Mouse (Mus musculus) hindbrain, embryonic 13.5 days (tissue): ENCODE data around the gene Ccdc40. TPM values are rescaled to one million over a fixed set of nuclear protein-coding genes. Genes with fewer than 3 reads are reported as not detected.

Source experiments
- ATAC-seq: fragments of 200-750 bp; cut with Nextera tagmentation; 2 replicates; pipeline ENCODE4 v1.8.0; 2017; ENCODE audit warnings: moderate TSS enrichment; ENCODE audit not compliant: low FRiP score
- H3K27ac ChIP-seq: fragments of 300-500 bp; sonication (generic); 2 replicates; pipeline ENCODE4 v1.5.1; 2015; ENCODE audit warnings: inconsistent platforms, mild to moderate bottlenecking, moderate library complexity
- H3K27me3 ChIP-seq: fragments of 300-500 bp; sonication (generic); 2 replicates; pipeline ENCODE4 v1.6.1; 2015; ENCODE audit warnings: mild to moderate bottlenecking, inconsistent platforms
- H3K36me3 ChIP-seq: fragments of 300-500 bp; sonication (generic); 2 replicates; pipeline ENCODE4 v1.6.1; 2015; ENCODE audit warnings: mild to moderate bottlenecking, inconsistent platforms
- H3K4me1 ChIP-seq: fragments of 300-500 bp; sonication (generic); replicated peaks from 2 replicates; pipeline ENCODE4 v1.6.1; 2015; ENCODE audit warnings: inconsistent platforms
- H3K4me2 ChIP-seq: fragments of 300-500 bp; sonication (generic); 2 replicates; pipeline ENCODE4 v1.6.1; 2015; ENCODE audit warnings: inconsistent platforms, mild to moderate bottlenecking, moderate library complexity
- H3K4me3 ChIP-seq: fragments of 300-500 bp; sonication (generic); 2 replicates; pipeline ENCODE4 v1.5.1; 2015; ENCODE audit warnings: mild to moderate bottlenecking, inconsistent platforms
- H3K9ac ChIP-seq: fragments of 300-500 bp; sonication (generic); 2 replicates; pipeline ENCODE4 v1.6.1; 2015; ENCODE audit warnings: mild to moderate bottlenecking, inconsistent platforms
- H3K9me3 ChIP-seq: fragments of 300-500 bp; sonication (generic); 2 replicates; pipeline ENCODE4 v1.6.1; 2016; ENCODE audit warnings: inconsistent platforms
- WGBS: fragments of 180-500 bp; shearing (Covaris S2); methylation state at CpG from one replicate; pipeline ENCODE4 v1.1.7; 2015; 5-methylcytosine and 5-hydroxymethylcytosine counted together
- polyA plus RNA-seq: library from polyadenylated mRNA; unstranded; fragments of >200 nt; fragmentation: Nextera tagmentation; extraction: Ambion mirVana; gene quantifications from 2 replicates; pipeline ENCODE4 v1.2.1, GENCODE M21; 2015

Ccdc40 gene
- 14.6 and 18.0 TPM in 2 replicates for polyA plus RNA-seq

DNA sequence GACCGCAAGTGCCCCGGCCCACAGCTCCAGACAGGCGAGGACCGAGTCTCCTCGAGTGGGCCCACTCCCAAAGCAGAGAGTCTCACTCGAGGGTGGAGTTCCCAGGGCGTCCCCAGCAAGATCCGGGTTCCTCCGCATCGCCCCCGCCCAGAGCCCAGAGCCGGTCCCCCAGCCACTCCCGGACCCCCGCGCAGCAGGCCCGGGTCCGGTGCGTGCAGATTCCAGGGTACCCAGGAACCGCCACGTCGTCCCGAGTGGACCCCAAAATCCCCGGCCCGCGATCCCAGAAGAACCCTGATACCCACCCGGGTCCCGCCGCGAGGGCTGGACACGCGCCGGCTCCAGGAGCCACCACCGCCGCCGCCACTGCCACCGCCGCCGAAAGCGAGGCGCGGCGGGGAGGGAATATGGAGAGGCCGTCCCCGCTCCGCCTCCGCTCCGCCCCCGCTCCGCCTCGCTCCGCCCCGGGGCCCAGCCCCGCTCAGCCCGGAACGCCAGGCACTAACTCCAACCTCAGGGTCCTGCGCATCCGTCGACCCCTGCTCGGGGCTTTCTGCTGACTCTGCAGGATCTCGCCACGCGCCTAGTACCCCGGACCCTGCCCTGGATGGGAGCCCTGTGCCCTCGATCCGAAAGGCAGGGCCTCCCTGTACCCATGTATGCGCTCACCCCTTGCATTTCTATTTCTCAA is at the start of gene Ccdc40, which contains the start of gene Tbc1d16:
Gene Ccdc40 (plus strand): TSS at position 482 of the 691 bp plus-strand sequence.
Gene Tbc1d16 (minus strand): TSS at position 409 of the 691 bp plus-strand sequence.
- peak; percentile 88 for ATAC-seq
- Histone ChIP-seq H3K4me3 (peak within 1 kb of the TSS; percentile 80), H3K27me3 (no peaks in the 10 kb centered on the region), H3K9me3 (no peaks in the 10 kb centered on the region), H3K27ac (peak within 1 kb of the TSS; percentile 92), H3K36me3 (peaks cover 11% of the 10 kb centered on the region), H3K9ac (peak within 1 kb of the TSS; percentile 93), H3K4me2 (peak within 1 kb of the TSS; percentile 99), H3K4me1 (peaks cover 76% of the 10 kb centered on the region)
- WGBS: under 1% methylated on average over 55 of the region's 66 CpGs

DNA sequence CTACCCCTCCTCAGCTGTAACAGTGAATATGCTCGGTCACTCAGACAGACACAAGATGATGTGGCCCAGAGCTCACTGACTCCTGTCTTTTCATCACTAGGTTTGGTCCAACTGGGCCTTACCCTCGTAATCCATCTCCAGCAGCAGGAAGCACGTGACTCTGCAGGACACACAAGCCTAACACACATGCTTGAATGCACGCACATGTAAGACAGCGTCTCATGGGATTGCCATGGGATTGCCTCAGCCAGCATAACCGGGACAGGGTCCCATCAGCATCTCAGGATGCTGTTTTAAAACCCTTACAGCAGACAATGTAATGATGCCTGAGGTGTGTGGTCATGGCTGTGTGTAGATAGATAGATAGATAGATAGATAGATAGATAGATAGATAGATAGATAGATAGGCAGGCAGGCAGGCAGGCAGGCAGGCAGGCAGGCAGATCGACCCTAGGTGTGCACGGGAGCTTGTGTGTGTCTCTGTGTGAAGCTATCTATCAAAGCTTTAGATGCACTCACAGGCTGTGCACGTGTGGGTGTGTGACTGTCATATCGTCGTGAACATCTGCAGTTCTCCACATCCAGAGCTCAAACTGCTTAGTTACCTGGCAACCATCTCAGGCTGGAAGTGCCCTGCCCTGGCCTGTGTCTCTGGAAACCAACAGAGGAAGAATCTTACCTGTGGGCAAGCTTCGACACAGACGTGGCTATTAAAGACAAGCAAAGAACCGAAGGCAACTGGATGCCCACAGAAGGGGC is 47.4 kb upstream of the Ccdc40 start:
- H3K27me3 ChIP-seq: no peaks in the 10 kb centered on the region
- WGBS: 69% methylated on average over 14 of the region's 14 CpGs
- no peaks in the 10 kb centered on the region for H3K36me3 ChIP-seq
- peak overlapping the region; percentile 5; the same call in 1 of the 2 replicates for H3K9ac ChIP-seq
- ATAC-seq: no peak
- no peak overlapping the region for H3K4me3 ChIP-seq
- no peaks in the 10 kb centered on the region for H3K9me3 ChIP-seq
- H3K4me1 ChIP-seq: peaks cover 83% of the 10 kb centered on the region
- H3K27ac ChIP-seq: peak overlapping the region; percentile 44
- H3K4me2 ChIP-seq: no peak overlapping the region

DNA sequence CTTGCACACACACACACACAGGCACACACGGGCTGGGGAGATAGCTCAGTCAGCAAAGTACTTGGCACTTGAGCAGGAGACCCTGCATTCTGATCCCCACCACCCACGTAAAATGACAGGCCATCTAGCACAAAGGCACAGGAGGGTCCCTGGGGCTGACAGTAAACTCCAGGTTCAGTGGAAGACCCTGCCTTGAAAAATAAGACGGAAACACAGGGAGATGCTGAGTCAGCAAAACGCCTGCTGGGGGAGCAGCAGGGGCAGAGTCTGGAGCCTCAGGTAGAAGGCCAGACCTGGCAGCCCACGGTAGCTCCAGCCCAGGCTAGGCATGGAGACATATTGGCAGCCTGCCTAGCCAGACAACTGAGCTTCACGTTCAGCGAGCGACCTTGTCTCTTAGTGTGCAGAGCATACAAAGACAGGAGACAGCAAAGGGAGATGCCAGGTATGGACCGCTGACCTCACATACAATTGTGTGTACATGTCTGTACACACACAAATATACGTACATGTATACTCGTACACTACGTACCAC is 46.4 kb upstream of the Ccdc40 start:
- no peaks in the 10 kb centered on the region for H3K27me3 ChIP-seq
- H3K4me3 ChIP-seq: no peak overlapping the region
- H3K9ac ChIP-seq: no peak overlapping the region
- no peak overlapping the region for H3K4me2 ChIP-seq
- WGBS: 76% methylated on average over 12 of the region's 12 CpGs
- H3K36me3 ChIP-seq: no peaks in the 10 kb centered on the region
- no peaks in the 10 kb centered on the region for H3K9me3 ChIP-seq
- no peak for ATAC-seq
- H3K27ac ChIP-seq: peak overlapping the region; percentile 44
- H3K4me1 ChIP-seq: peaks cover 79% of the 10 kb centered on the region

DNA sequence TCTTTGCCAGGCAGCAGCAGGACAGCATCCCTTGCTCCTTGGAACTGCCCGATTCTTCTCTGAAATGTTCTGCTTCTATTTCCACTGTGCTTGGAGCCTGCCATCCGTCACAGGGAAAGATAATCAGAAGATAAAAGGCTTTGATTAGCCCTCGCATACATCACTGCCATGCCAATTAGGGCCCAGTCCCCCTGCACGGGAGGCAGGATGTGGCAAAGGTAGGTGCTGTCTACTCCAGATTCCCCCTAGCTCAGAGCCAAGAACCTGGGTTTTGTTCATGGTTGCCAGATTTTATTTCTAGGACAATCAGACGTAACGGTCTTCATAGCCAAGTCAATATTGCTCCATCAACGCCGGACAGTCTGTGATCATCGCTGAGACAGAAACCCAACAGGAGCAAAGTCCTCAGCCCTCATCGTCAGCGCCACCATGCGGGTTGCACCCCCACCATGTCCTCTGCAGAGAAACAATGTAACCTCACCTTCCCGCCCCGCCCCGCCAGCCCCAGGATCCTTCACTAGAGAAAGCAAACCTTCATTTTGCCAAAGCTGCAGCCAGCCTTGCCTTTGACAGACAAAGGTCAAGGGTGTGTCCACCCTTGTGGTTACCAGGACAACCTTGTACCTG is 44.6 kb upstream of the Ccdc40 start:
- H3K9ac ChIP-seq: peak overlapping the region; percentile 49; the same call in 1 of the 2 replicates
- no peaks in the 10 kb centered on the region for H3K9me3 ChIP-seq
- H3K36me3 ChIP-seq: no peaks in the 10 kb centered on the region
- no peaks in the 10 kb centered on the region for H3K27me3 ChIP-seq
- peaks cover 79% of the 10 kb centered on the region for H3K4me1 ChIP-seq
- H3K27ac ChIP-seq: peak overlapping the region; percentile 63
- WGBS: 67% methylated on average over 15 of the region's 15 CpGs
- no peak for ATAC-seq
- no peak overlapping the region for H3K4me3 ChIP-seq
- H3K4me2 ChIP-seq: no peak overlapping the region

DNA sequence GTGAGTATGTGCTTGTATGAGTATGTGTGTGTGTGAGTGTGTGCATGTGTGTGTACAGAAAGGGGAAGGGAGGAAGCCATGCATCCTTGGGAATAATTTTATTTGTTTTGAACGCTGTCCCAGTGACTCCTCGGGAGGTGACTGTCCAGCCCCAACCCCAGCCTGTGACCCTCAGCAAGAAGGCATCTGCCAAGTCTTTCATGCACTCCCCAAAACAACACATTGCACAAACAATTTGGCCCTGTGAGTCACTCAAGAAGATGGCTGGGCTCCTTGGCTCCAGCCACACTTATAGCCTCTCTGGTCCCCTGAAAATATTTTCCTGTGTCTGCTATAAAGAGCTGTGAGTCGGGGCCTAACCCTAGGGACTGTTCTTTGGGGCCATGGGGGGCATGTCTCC is 42.0 kb upstream of the Ccdc40 start:
- Histone ChIP-seq H3K9ac (no peak overlapping the region), H3K27ac (no peak overlapping the region), H3K27me3 (no peaks in the 10 kb centered on the region), H3K4me3 (no peak overlapping the region), H3K9me3 (no peaks in the 10 kb centered on the region), H3K4me1 (peaks cover 85% of the 10 kb centered on the region), H3K36me3 (no peaks in the 10 kb centered on the region), H3K4me2 (no peak overlapping the region)
- no peak for ATAC-seq
- 85% methylated on average over 3 of the region's 3 CpGs for WGBS

DNA sequence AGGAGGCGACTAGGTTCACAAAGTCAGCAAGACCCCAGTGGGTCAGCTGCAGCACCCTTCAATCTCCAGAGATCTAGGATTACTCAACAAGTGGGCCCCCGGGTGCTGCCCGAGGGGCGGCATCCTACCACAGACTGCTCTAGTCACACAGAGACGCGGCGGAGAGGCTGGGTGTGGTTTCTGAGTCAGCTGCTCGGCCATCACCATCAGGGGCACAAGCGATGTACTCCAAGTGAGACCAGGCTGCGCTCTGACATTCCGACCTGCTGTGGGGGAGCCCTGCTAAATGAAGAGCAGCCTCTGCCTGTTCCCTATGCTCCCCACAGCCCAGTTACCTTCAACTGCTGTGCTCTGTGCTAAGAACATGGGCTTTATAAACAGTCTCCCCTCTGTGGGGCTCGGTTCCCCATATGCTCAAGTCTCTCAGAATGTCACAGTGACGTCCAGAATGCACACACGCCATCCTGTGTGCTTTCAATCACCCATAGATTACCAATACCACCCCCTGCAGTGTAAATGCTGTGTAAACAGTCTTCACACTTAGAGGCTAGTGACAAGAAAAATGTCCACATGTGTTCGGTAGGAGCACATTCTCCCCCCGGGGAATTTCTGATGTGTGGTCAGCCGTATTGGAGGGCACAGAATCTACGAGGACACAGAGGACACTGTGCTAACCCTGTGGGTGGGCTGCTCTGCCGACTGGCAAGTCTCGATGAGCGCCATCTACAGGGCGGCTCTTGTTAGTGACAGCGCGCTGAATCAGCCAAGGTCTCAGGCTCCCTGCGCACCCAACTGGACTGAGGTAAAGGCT is 41.2 kb upstream of the Ccdc40 start:
- no peaks in the 10 kb centered on the region for H3K9me3 ChIP-seq
- H3K4me3 ChIP-seq: no peak overlapping the region
- peak overlapping the region; percentile 51 for H3K9ac ChIP-seq
- H3K4me2 ChIP-seq: no peak overlapping the region
- 43% methylated on average over 25 of the region's 25 CpGs for WGBS
- H3K36me3 ChIP-seq: no peaks in the 10 kb centered on the region
- H3K4me1 ChIP-seq: peaks cover 85% of the 10 kb centered on the region
- H3K27me3 ChIP-seq: no peaks in the 10 kb centered on the region
- no peak for ATAC-seq
- no peak overlapping the region for H3K27ac ChIP-seq

DNA sequence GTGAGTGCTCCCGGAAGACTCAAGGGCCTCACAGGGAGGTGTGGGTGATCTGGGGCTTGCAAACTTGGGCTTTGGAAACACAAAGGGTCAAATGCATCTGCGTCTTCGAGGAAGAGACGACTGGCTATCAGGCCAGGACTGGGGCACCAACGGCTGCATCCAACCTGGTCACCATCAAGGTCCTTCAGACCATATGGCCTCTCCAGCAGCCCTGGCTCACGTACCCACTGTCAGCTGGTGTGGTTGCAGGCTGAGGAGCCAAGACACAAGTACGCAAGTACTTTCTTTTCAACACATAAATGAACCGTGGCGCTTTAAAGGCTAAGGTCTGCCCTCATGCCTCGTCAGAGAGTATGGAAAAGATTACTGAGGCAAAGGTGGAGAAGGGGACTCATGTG is 40.6 kb upstream of the Ccdc40 start:
- Histone ChIP-seq H3K9me3 (no peaks in the 10 kb centered on the region), H3K4me1 (peaks cover 79% of the 10 kb centered on the region), H3K4me2 (no peak overlapping the region), H3K27me3 (no peaks in the 10 kb centered on the region), H3K9ac (no peak overlapping the region), H3K27ac (no peak overlapping the region), H3K36me3 (no peaks in the 10 kb centered on the region), H3K4me3 (no peak overlapping the region)
- no peak for ATAC-seq
- WGBS: 53% methylated on average over 10 of the region's 10 CpGs

DNA sequence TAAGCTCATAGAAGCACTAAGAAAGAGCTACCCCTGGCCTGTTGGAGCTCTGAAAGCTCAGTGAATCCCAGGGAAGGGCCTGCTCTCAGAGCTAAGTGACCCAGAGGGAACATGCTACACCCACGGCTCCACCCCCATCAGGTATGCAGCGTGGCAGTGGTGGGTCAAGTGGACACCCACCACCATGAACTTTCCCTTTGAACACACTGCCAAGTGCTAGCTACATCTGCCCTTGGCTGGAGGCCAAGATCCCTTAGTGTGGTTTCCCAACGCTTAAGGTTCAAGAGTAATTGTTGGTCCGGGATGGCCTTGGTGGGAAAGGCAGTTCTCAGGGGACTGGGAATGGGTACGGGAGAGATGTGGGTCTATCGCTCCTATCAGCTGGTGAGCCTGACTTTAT is 40.0 kb upstream of the Ccdc40 start:
- ATAC-seq: no peak
- Histone ChIP-seq H3K4me1 (peaks cover 73% of the 10 kb centered on the region), H3K9ac (peak overlapping the region; percentile 39; the same call in 1 of the 2 replicates), H3K9me3 (no peaks in the 10 kb centered on the region), H3K27me3 (no peaks in the 10 kb centered on the region), H3K4me2 (no peak overlapping the region), H3K4me3 (no peak overlapping the region), H3K36me3 (no peaks in the 10 kb centered on the region), H3K27ac (no peak overlapping the region)
- 50% methylated on average over 6 of the region's 6 CpGs for WGBS

DNA sequence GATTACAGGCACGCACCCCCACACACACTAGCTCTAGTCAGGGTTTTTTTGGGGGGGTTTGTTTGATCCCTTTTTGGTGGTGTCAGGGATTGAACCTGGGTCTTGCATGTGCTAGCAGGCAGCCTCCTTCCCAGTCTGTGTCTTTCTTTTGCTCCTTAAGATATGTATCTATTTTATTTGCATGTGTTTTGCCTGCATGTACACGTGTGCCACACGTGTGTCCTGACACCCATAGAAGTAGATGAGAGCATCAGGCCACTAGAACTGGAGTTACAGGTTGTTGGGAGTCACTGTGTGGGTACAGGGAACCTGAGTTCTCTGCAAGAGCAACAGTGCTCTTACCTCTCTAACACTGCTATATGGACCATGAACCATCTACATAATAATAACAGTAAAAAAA is 39.1 kb upstream of the Ccdc40 start:
- no peaks in the 10 kb centered on the region for H3K9me3 ChIP-seq
- H3K4me1 ChIP-seq: peaks cover 63% of the 10 kb centered on the region
- H3K4me2 ChIP-seq: no peak overlapping the region
- H3K27me3 ChIP-seq: no peaks in the 10 kb centered on the region
- H3K27ac ChIP-seq: no peak overlapping the region
- WGBS: 96% methylated on average over 3 of the region's 3 CpGs
- no peak overlapping the region for H3K4me3 ChIP-seq
- ATAC-seq: no peak
- no peaks in the 10 kb centered on the region for H3K36me3 ChIP-seq
- no peak overlapping the region for H3K9ac ChIP-seq

DNA sequence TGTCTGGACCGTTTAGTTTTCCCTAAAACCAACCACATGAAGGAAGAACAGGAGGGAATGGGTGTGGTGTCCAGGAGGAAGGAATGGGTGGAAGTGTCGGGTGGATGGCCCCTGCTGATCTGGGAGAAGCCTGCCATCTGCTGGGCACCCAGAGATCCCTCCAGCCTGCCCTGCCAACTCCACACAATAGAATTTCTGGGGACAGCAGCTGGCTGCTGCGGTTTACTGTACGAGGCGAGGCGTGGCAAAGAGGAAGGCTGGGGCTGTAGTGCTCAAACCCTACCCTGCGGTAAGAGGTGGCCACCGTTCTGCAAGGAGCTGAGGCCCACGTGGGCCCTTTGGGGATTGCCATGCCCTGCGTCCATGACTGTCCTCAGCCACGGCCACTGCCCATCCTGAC is 37.9 kb upstream of the Ccdc40 start:
- 10% methylated on average over 11 of the region's 11 CpGs for WGBS
- Histone ChIP-seq H3K9me3 (no peaks in the 10 kb centered on the region), H3K9ac (peak overlapping the region; percentile 71), H3K4me2 (no peak overlapping the region), H3K27me3 (no peaks in the 10 kb centered on the region), H3K4me3 (no peak overlapping the region), H3K27ac (peak overlapping the region; percentile 86), H3K4me1 (peaks cover 57% of the 10 kb centered on the region), H3K36me3 (no peaks in the 10 kb centered on the region)
- ATAC-seq: peak; percentile 65; the same call in 1 of the 2 replicates

DNA sequence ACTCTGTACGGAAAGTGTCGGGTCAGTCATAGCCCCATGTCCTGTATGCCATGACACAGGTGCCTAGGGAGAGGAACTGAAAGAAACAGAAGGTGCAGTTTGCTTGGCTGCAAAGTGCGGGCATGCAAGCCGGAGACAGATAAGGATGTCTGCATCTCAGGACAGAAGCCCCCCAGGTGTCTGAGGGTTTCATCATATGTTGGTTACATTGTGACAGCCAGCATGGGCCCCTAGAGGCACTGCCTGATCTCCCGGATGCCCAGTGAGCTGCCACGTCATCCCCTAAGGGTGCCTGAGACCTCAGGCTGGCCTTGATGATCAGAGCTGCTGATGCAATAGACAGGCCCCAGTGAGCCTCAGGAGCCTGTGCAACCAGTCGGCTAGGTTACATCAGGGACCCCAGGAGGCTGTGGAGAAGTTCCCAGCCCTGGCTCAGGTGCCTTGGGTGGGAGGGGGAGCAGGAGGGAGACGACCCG is 36.7 kb upstream of the Ccdc40 start:
- H3K9ac ChIP-seq: 0 out of 2 replicates have a peak overlapping the region, but pooled peaks have one; percentile 14
- H3K9me3 ChIP-seq: no peaks in the 10 kb centered on the region
- H3K36me3 ChIP-seq: no peaks in the 10 kb centered on the region
- no peak for ATAC-seq
- no peak overlapping the region for H3K4me3 ChIP-seq
- H3K4me2 ChIP-seq: no peak overlapping the region
- peaks cover 55% of the 10 kb centered on the region for H3K4me1 ChIP-seq
- peak overlapping the region; percentile 86; the same call in 1 of the 2 replicates for H3K27ac ChIP-seq
- H3K27me3 ChIP-seq: no peaks in the 10 kb centered on the region
- WGBS: 79% methylated on average over 9 of the region's 9 CpGs
